Mouse (Mus musculus) forebrain, postnatal 0 days (tissue): ENCODE results near the gene Gm39653. TPM values are rescaled to one million over a fixed set of nuclear protein-coding genes. Genes with fewer than 3 reads are reported as not detected.

ENCODE experiments used
- ATAC-seq: fragments of 200-750 bp; cut with Nextera tagmentation; 2 replicates; pipeline ENCODE4 v1.8.0; 2017; ENCODE audit warnings: mild to moderate bottlenecking, moderate library complexity
- DNase-seq: peaks from one replicate; pipeline ENCODE4 v3.0.0-alpha.2; 2015
- H3K27ac ChIP-seq: fragments of 300-500 bp; sonication (generic); 2 replicates; pipeline ENCODE4 v1.5.1; 2014; ENCODE audit warnings: low read depth, mild to moderate bottlenecking, antibody characterized with exemption, low read length, moderate library complexity, mixed read lengths
- H3K27me3 ChIP-seq: fragments of 300-500 bp; sonication (generic); 2 replicates; pipeline ENCODE4 v1.6.1; 2014; ENCODE audit warnings: mild to moderate bottlenecking, low read length, mixed read lengths; ENCODE audit not compliant: insufficient read depth
- H3K36me3 ChIP-seq: fragments of 300-500 bp; sonication (generic); 2 replicates; pipeline ENCODE4 v1.6.1; 2014; ENCODE audit warnings: mild to moderate bottlenecking, moderate library complexity; ENCODE audit not compliant: insufficient read depth
- H3K4me1 ChIP-seq: fragments of 300-500 bp; sonication (generic); 2 replicates; pipeline ENCODE4 v1.6.1; 2014; ENCODE audit warnings: antibody characterized with exemption; ENCODE audit not compliant: insufficient read depth
- H3K4me2 ChIP-seq: fragments of 300-500 bp; sonication (generic); 2 replicates; pipeline ENCODE4 v1.6.1; 2014; ENCODE audit warnings: low read depth, mild to moderate bottlenecking, moderate library complexity
- H3K4me3 ChIP-seq: fragments of 300-500 bp; sonication (generic); 2 replicates; pipeline ENCODE4 v1.5.1; 2014; ENCODE audit warnings: low read depth, low read length, mixed read lengths
- H3K9ac ChIP-seq: fragments of 300-500 bp; sonication (generic); 2 replicates; pipeline ENCODE4 v1.6.1; 2014; ENCODE audit warnings: mild to moderate bottlenecking
- H3K9me3 ChIP-seq: fragments of 300-500 bp; sonication (generic); 2 replicates; pipeline ENCODE4 v1.6.1; 2016; ENCODE audit warnings: low read length
- CTCF ChIP-seq: sonication (generic); IDR thresholded peaks from 2 replicates; pipeline ENCODE4 v1.5.1; 2016; ENCODE audit warnings: antibody characterized with exemption, control low read depth, low read depth
- WGBS: fragments of 180-500 bp; shearing (Covaris S2); extraction: QIAGEN DNeasy Blood & Tissue Kit; methylation state at CpG from one replicate; pipeline ENCODE4 v1.1.7; 2014; 5-methylcytosine and 5-hydroxymethylcytosine counted together
- polyA plus RNA-seq: library from polyadenylated mRNA; unstranded; fragments of >200 nt; fragmentation: Nextera tagmentation; extraction: Ambion mirVana; gene quantifications from 2 replicates; pipeline ENCODE4 v1.2.1, GENCODE M21; 2015
- total RNA-seq: library from RNA; depleted of rRNA; stranded (reverse); fragments of >200 nt; gene quantifications from 2 replicates; pipeline ENCODE4 v1.2.3, GENCODE M21; 2014; rRNA removed

Gene Gm39653
- total RNA-seq (not detected in 2 replicates), polyA plus RNA-seq (not detected in 2 replicates)

- WGBS = 85% methylated on average over 3 of the region's 3 CpGs
These were observed at the start of gene Gm39653 for GRCm38 (mm10) chr1:63615668-63616067. Gene Gm39653 (plus strand): TSS chr1:63615968.

GRCm38 (mm10) chr1:63566501-63566900 is 49.3 kb upstream of the Gm39653 start:
- Histone ChIP-seq H3K4me1 (no peaks in the 10 kb centered on the region), H3K27ac (no peak overlapping the region), H3K9me3 (no peaks in the 10 kb centered on the region), H3K9ac (no peak overlapping the region), H3K4me3 (no peak overlapping the region), H3K4me2 (no peak overlapping the region), H3K36me3 (peaks cover 17% of the 10 kb centered on the region; the same call in 1 of the 2 replicates), H3K27me3 (no peaks in the 10 kb centered on the region)
- 13% methylated on average over 7 of the region's 7 CpGs for WGBS
- no peak for TF ChIP-seq CTCF
- no peak for DNase-seq
- ATAC-seq = no peak

More at GRCm38 (mm10) chr1:63615668-63616067, at the start of gene Gm39653:
- H3K9ac ChIP-seq = no peak within 1 kb of the TSS
- H3K4me3 ChIP-seq = no peak within 1 kb of the TSS
- DNase-seq (no peak), ATAC-seq (no peak)
- no peaks in the 10 kb centered on the region for H3K9me3 ChIP-seq
- no peak within 1 kb of the TSS for H3K27ac ChIP-seq
- H3K4me2 ChIP-seq = no peak within 1 kb of the TSS
- H3K27me3 ChIP-seq = peaks cover 7% of the 10 kb centered on the region; the same call in 1 of the 2 replicates
- no peak for TF ChIP-seq CTCF
- H3K36me3 ChIP-seq = no peaks in the 10 kb centered on the region
- no peaks in the 10 kb centered on the region for H3K4me1 ChIP-seq

- Histone ChIP-seq H3K27ac (no peak overlapping the region), H3K4me2 (no peak overlapping the region), H3K27me3 (no peaks in the 10 kb centered on the region), H3K9ac (no peak overlapping the region), H3K9me3 (no peaks in the 10 kb centered on the region), H3K4me3 (no peak overlapping the region), H3K4me1 (no peaks in the 10 kb centered on the region; the same call in 1 of the 2 replicates), H3K36me3 (peaks cover 17% of the 10 kb centered on the region; the same call in 1 of the 2 replicates)
- WGBS = 61% methylated on average over 4 of the region's 4 CpGs
- DNase-seq (no peak), ATAC-seq (no peak)
- no peak for TF ChIP-seq CTCF
These were observed 48.7 kb upstream of the Gm39653 start for GRCm38 (mm10) chr1:63567031-63567430.

- no peak for TF ChIP-seq CTCF
- ATAC-seq (peak; percentile 42; the same call in 1 of the 2 replicates), DNase-seq (no peak)
- no peak overlapping the region for H3K4me3 ChIP-seq
- no peak overlapping the region for H3K9ac ChIP-seq
- no peak overlapping the region for H3K4me2 ChIP-seq
- H3K9me3 ChIP-seq = no peaks in the 10 kb centered on the region
- WGBS = 20% methylated on average over 7 of the region's 7 CpGs
- H3K4me1 ChIP-seq = no peaks in the 10 kb centered on the region; the same call in 1 of the 2 replicates
- H3K27me3 ChIP-seq = no peaks in the 10 kb centered on the region
- H3K27ac ChIP-seq = no peak overlapping the region
- peaks cover 13% of the 10 kb centered on the region; the same call in 1 of the 2 replicates for H3K36me3 ChIP-seq
These were observed 43.5 kb upstream of the Gm39653 start for GRCm38 (mm10) chr1:63572229-63572628.

- Histone ChIP-seq H3K4me3 (no peak overlapping the region), H3K36me3 (peaks cover 4% of the 10 kb centered on the region; the same call in 1 of the 2 replicates), H3K27ac (peak overlapping the region; percentile 71), H3K4me1 (no peaks in the 10 kb centered on the region; the same call in 1 of the 2 replicates), H3K27me3 (no peaks in the 10 kb centered on the region), H3K4me2 (peak overlapping the region; percentile 17; the same call in 1 of the 2 replicates), H3K9me3 (no peaks in the 10 kb centered on the region), H3K9ac (no peak overlapping the region)
- 10% methylated on average over 6 of the region's 6 CpGs for WGBS
- ATAC-seq (peak; percentile 90), DNase-seq (peak; percentile 74)
- TF ChIP-seq CTCF = no peak
These were observed 42.3 kb upstream of the Gm39653 start for GRCm38 (mm10) chr1:63573432-63573831.

- peak overlapping the region; percentile 71 for H3K27ac ChIP-seq
- no peaks in the 10 kb centered on the region for H3K9me3 ChIP-seq
- WGBS = 45% methylated on average over 12 of the region's 12 CpGs
- H3K9ac ChIP-seq = no peak overlapping the region
- 0 out of 2 replicates have a peak overlapping the region, but pooled peaks have one; percentile 17 for H3K4me2 ChIP-seq
- no peaks in the 10 kb centered on the region for H3K27me3 ChIP-seq
- TF ChIP-seq CTCF = no peak
- peaks cover 4% of the 10 kb centered on the region; the same call in 1 of the 2 replicates for H3K36me3 ChIP-seq
- DNase-seq (no peak), ATAC-seq (peak; percentile 60; the same call in 1 of the 2 replicates)
- no peaks in the 10 kb centered on the region; the same call in 1 of the 2 replicates for H3K4me1 ChIP-seq
- H3K4me3 ChIP-seq = no peak overlapping the region
These were observed 41.7 kb upstream of the Gm39653 start for GRCm38 (mm10) chr1:63573864-63574611.

GRCm38 (mm10) chr1:63576803-63577202 is 39.0 kb upstream of the Gm39653 start:
- Histone ChIP-seq H3K9me3 (no peaks in the 10 kb centered on the region), H3K4me3 (no peak overlapping the region), H3K9ac (no peak overlapping the region), H3K4me2 (no peak overlapping the region), H3K27me3 (no peaks in the 10 kb centered on the region), H3K36me3 (no peaks in the 10 kb centered on the region), H3K27ac (no peak overlapping the region), H3K4me1 (no peaks in the 10 kb centered on the region; the same call in 1 of the 2 replicates)
- no peak for TF ChIP-seq CTCF
- DNase-seq (no peak), ATAC-seq (no peak)
- WGBS = 9% methylated on average over 5 of the region's 5 CpGs
